ENCODE assay signal across 8 mouse cellular contexts in genomic region chr9:88482230-88482828, GRCm38 (mm10). TPM values are rescaled to one million over a fixed set of nuclear protein-coding genes. Genes with fewer than 3 reads are reported as not detected.
DNase-seq lines count a peak whose midpoint lies in the region; ATAC-seq lines count a peak whose summit lies in the region.
"Not testable (repeated sequence)": the region's sequence is repeated elsewhere in the genome, so short reads cannot be mapped to it uniquely, and the experiment has no call there.

TSS of gene Syncrip (minus strand) at chr9:88482574.

- WGBS in forebrain, embryonic 11.5 days, result 0% methylated on average over 34 of the region's 68 CpGs
- under 1% methylated on average over 39 of the region's 68 CpGs for WGBS in heart, embryonic 16.5 days
- under 1% methylated on average over 55 of the region's 68 CpGs for WGBS in liver, embryonic 15.5 days (ENCODE audit: insufficient replicate concordance)
- WGBS in neural tube, embryonic 12.5 days, result under 1% methylated on average over 45 of the region's 68 CpGs

- ATAC-seq in forebrain, embryonic 11.5 days (replicated peaks; ENCODE audit: low FRiP score), result peak; percentile 95
- ATAC-seq in heart, embryonic 16.5 days (replicated peaks; ENCODE audit: extremely low read depth, insufficient read depth, low FRiP score), result peak; percentile 93
- ATAC-seq in liver, embryonic 15.5 days (ENCODE audit: insufficient read depth), result peak; percentile 87
- ATAC-seq in neural tube, embryonic 12.5 days (ENCODE audit: low FRiP score, low read depth), result peak; percentile 95

- peak within 1 kb of the TSS; percentile 99 for H3K4me3 ChIP-seq in forebrain, embryonic 11.5 days (ENCODE audit: low read depth, low read length)
- peak within 1 kb of the TSS; percentile 99 for H3K4me3 ChIP-seq in heart, embryonic 16.5 days (ENCODE audit: low read length)
- peak within 1 kb of the TSS; percentile 98 for H3K4me3 ChIP-seq in liver, embryonic 15.5 days (replicated peaks)
- H3K4me3 ChIP-seq in neural tube, embryonic 12.5 days, result peak within 1 kb of the TSS; percentile 100

- H3K4me1 ChIP-seq in forebrain, embryonic 11.5 days (replicated peaks; ENCODE audit: control insufficient read depth, insufficient read depth, low read length); neural tube, embryonic 12.5 days: not testable (repeated sequence)
- H3K4me1 ChIP-seq in heart, embryonic 16.5 days (ENCODE audit: control insufficient read depth, insufficient read depth, low read length), result peaks cover 12% of the 10 kb centered on the region
- peaks cover 38% of the 10 kb centered on the region for H3K4me1 ChIP-seq in liver, embryonic 15.5 days (replicated peaks)

- DNase-seq in CD8-positive naive resting alpha-beta T cell, adult 2 months (ENCODE audit: low read depth in 2 of 2, low spot score in 2 of 2), result peak; percentile 83 to 85
- DNase-seq in c-Kit-positive CD71-negative TER-119-negative erythroid progenitor cells, embryonic 14.5 days (ENCODE audit: low read depth), result peak; percentile 89
- peak; percentile 99 for DNase-seq in forebrain, embryonic 11.5 days (ENCODE audit: low spot score)
- DNase-seq in kidney, postnatal 36 days, result peak; percentile 92 to 95
- peak; percentile 84 for DNase-seq in telencephalon, adult 2 months (ENCODE audit: low read depth, low spot score)

- H3K27me3 ChIP-seq in forebrain, embryonic 11.5 days (ENCODE audit: control insufficient read depth, insufficient read depth, low read length); heart, embryonic 16.5 days (ENCODE audit: control insufficient read depth, insufficient read depth, low read length); neural tube, embryonic 12.5 days (replicated peaks): not testable (repeated sequence)
- peaks cover 25% of the 10 kb centered on the region for H3K27me3 ChIP-seq in liver, embryonic 15.5 days

- peak within 1 kb of the TSS; percentile 71 for H3K4me2 ChIP-seq in forebrain, embryonic 11.5 days (ENCODE audit: low read depth, low read length, severe bottlenecking)
- peak within 1 kb of the TSS; percentile 94 for H3K4me2 ChIP-seq in heart, embryonic 16.5 days (ENCODE audit: low read depth, low read length)
- peak within 1 kb of the TSS; percentile 95 for H3K4me2 ChIP-seq in liver, embryonic 15.5 days
- peak within 1 kb of the TSS; percentile 71 for H3K4me2 ChIP-seq in neural tube, embryonic 12.5 days (replicated peaks)

- not testable (repeated sequence) for H3K9me3 ChIP-seq in forebrain, embryonic 11.5 days (ENCODE audit: control insufficient read depth, low read length); heart, embryonic 16.5 days (replicated peaks; ENCODE audit: control insufficient read depth, low read length); liver, embryonic 15.5 days (replicated peaks); neural tube, embryonic 12.5 days

- H3K36me3 ChIP-seq in forebrain, embryonic 11.5 days (ENCODE audit: control insufficient read depth, insufficient read depth, low read length); heart, embryonic 16.5 days (ENCODE audit: control insufficient read depth, insufficient read depth); neural tube, embryonic 12.5 days: not testable (repeated sequence)
- H3K36me3 ChIP-seq in liver, embryonic 15.5 days (replicated peaks), result peaks cover 11% of the 10 kb centered on the region

- peak within 1 kb of the TSS; percentile 98 for H3K9ac ChIP-seq in forebrain, embryonic 11.5 days (ENCODE audit: low read length)
- peak within 1 kb of the TSS; percentile 99 for H3K9ac ChIP-seq in heart, embryonic 16.5 days (ENCODE audit: low read length)
- H3K9ac ChIP-seq in liver, embryonic 15.5 days, result peak within 1 kb of the TSS; percentile 95
- peak within 1 kb of the TSS; percentile 99 for H3K9ac ChIP-seq in neural tube, embryonic 12.5 days

- H3K27ac ChIP-seq in forebrain, embryonic 11.5 days (ENCODE audit: low read depth, low read length), result peak within 1 kb of the TSS; percentile 99
- H3K27ac ChIP-seq in heart, embryonic 16.5 days (ENCODE audit: low read length), result peak within 1 kb of the TSS; percentile 100
- H3K27ac ChIP-seq in liver, embryonic 15.5 days (replicated peaks), result peak within 1 kb of the TSS; percentile 92
- peak within 1 kb of the TSS; percentile 99 for H3K27ac ChIP-seq in neural tube, embryonic 12.5 days

RNA-seq across cellular contexts. Expression of gene Syncrip, which starts in this region (rescaled TPM):
- 141 and 148 TPM in 2 replicates for polyA plus RNA-seq in forebrain, embryonic 11.5 days (2014; fragmentation: Nextera tagmentation; extraction: Ambion mirVana)
- polyA plus RNA-seq in heart, embryonic 16.5 days (2015; fragmentation: Nextera tagmentation; extraction: Ambion mirVana), result 49.1 and 55.1 TPM in 2 replicates
- 28.9 and 33.1 TPM in 2 replicates for polyA plus RNA-seq in liver, embryonic 15.5 days (2015; fragmentation: Nextera tagmentation; extraction: Ambion mirVana)
- 102 and 104 TPM in 2 replicates for polyA plus RNA-seq in neural tube, embryonic 12.5 days (2016; fragmentation: Nextera tagmentation; extraction: Ambion mirVana)

Comparison
In these comparisons a context has a peak if more than half of its experiments do, and no peak if none do; other contexts are left out.
1. Peak in every context shown above with its lines: DNase-seq, ATAC-seq, H3K4me3 ChIP-seq and H3K27ac ChIP-seq.